Mouse (Mus musculus): ENCODE measurements around the gene Bpi. TPM values are rescaled to one million over a fixed set of nuclear protein-coding genes. Genes with fewer than 3 reads are reported as not detected.

Gene Bpi
- total and polyA plus RNA-seq, 3 experiments: 0.17 to 0.81 (median 0.51) TPM

DNA sequence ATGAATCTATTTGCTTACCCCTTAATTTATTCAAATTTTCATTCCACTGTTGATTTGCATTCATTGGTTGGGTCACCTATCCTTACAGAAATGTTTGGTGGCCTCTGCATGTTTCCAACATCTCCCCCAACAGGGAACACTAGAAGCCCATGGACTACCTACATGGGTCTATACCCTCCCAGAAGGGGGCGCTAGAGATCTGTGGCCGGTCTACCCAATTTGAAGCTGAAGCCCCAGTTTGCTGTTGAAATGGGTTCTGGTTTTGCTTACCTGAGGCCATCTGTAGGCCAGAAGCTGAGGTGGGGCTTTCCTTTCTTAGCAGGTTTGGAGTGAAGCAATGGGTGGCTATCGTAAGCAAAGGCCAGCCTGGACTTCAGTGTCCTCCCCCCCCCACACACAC is 17.5 kb downstream of the Bpi start:
- H3K36me3 ChIP-seq (replicated peaks in 1 of 2; ENCODE audit: control insufficient read depth in 1 of 2, insufficient read depth in 1 of 2, low read length in 1 of 2): no peaks in the 10 kb centered on the region
- H3K27ac ChIP-seq (ENCODE audit: insufficient read depth, low read depth): no peak overlapping the region
- dilution Hi-C loops (cut with MboI; ENCODE audit: extremely low pct_ligation_motif_present, extremely low pct_unique_long_range_greater_than_20kb, low sequenced_read_pairs): no loop called here
- no peak overlapping the region for H3K4me3 ChIP-seq (replicated peaks in 1 of 3; ENCODE audit: low read depth in 2 of 3, low read length in 2 of 3, poor library complexity in 1 of 3)
- TF ChIP-seq TBP (conservative IDR thresholded peaks at IDR 0.05; ENCODE audit: low read depth, low read length) (no peak), HCFC1 (IDR thresholded peaks at IDR 0.05; ENCODE audit: low read depth, low read length) (no peak), NELFE (IDR thresholded peaks at IDR 0.05; ENCODE audit: low read depth, low read length) (no peak), MEF2A (IDR thresholded peaks at IDR 0.05; ENCODE audit: borderline replicate concordance, low read depth, low read length) (no peak), KAT2A (IDR thresholded peaks at IDR 0.05; ENCODE audit: insufficient replicate concordance, low read length) (no peak), TCF12 (IDR thresholded peaks at IDR 0.05; ENCODE audit: low read depth, low read length) (no peak), RCOR1 (conservative IDR thresholded peaks at IDR 0.05; ENCODE audit: low read depth, low read length) (no peak), JUND (conservative IDR thresholded peaks at IDR 0.05; ENCODE audit: low read depth, low read length) (no peak), CTCF (conservative IDR thresholded peaks at IDR 0.05 in 1 of 2, IDR thresholded peaks at IDR 0.05 in 1 of 2; ENCODE audit: low read depth in 2 of 2, low read length in 2 of 2) (peak in 1 of 2 experiments; percentile 44; a peak in 2 of 4 replicates)
- in situ Hi-C loops (cut with MboI; ENCODE audit: low pct_ligation_motif_present, low pct_unique_long_range_greater_than_20kb, low sequenced_read_pairs): no loop called here
- H3K79me2 ChIP-seq (replicated peaks; ENCODE audit: control insufficient read depth, extremely low read depth, insufficient read depth, poor library complexity, severe bottlenecking): no peaks in the 10 kb centered on the region
- peaks cover 5% of the 10 kb centered on the region for H3K27me3 ChIP-seq (replicated peaks)
- H3K9me3 ChIP-seq (replicated peaks; ENCODE audit: low read length): no peaks in the 10 kb centered on the region
- H3K9ac ChIP-seq (ENCODE audit: insufficient read depth, low read depth): no peak overlapping the region
- DNase-seq (ENCODE audit: extremely low read depth): no peak
- H3K4me2 ChIP-seq (ENCODE audit: insufficient read depth, low read depth, poor library complexity, severe bottlenecking): no peak overlapping the region
- H3K4me1 ChIP-seq (ENCODE audit: control insufficient read depth in 1 of 2, insufficient read depth in 2 of 2): peaks cover 0 to 22% of the 10 kb centered on the region in 2 experiments; a peak in 2 of 4 replicates

DNA sequence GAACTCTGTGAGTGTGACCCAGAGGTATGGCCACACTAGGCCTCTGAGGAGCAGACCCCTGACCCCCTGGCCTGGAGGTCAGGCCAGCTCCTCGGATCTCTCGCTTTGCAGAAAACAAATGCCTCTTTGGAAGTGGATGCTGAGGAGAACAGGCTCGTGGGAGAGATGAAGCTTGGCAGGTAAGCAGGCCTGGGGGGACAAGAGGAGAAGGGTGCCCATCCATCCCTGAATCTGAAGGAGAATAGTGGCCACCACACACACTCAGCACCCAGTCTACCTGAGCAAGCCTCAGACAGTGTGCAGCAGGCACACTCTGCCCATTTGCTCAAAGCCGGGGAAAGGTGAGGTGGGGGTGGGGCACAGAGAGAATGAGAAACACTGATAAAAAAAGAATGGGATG is 17.9 kb downstream of the Bpi start:
- Histone ChIP-seq H3K27me3 (replicated peaks) (peaks cover 2% of the 10 kb centered on the region), H3K4me2 (ENCODE audit: insufficient read depth, low read depth, poor library complexity, severe bottlenecking) (no peak overlapping the region), H3K4me3 (replicated peaks in 1 of 3; ENCODE audit: low read depth in 2 of 3, low read length in 2 of 3, poor library complexity in 1 of 3) (no peak overlapping the region), H3K9me3 (replicated peaks; ENCODE audit: low read length) (no peaks in the 10 kb centered on the region), H3K27ac (ENCODE audit: insufficient read depth, low read depth) (no peak overlapping the region), H3K36me3 (replicated peaks in 1 of 2; ENCODE audit: control insufficient read depth in 1 of 2, insufficient read depth in 1 of 2, low read length in 1 of 2) (no peaks in the 10 kb centered on the region), H3K4me1 (ENCODE audit: control insufficient read depth in 1 of 2, insufficient read depth in 2 of 2) (peaks cover 0 to 22% of the 10 kb centered on the region in 2 experiments; a peak in 2 of 4 replicates), H3K9ac (ENCODE audit: insufficient read depth, low read depth) (no peak overlapping the region), H3K79me2 (replicated peaks; ENCODE audit: control insufficient read depth, extremely low read depth, insufficient read depth, poor library complexity, severe bottlenecking) (no peaks in the 10 kb centered on the region)
- DNase-seq (ENCODE audit: extremely low read depth): no peak
- TF ChIP-seq SMC3 (IDR thresholded peaks at IDR 0.05; ENCODE audit: low read depth, low read length) (no peak), USF2 (conservative IDR thresholded peaks at IDR 0.05; ENCODE audit: low read depth, low read length) (no peak), CHD1 (IDR thresholded peaks at IDR 0.05; ENCODE audit: low read depth, low read length) (no peak), HCFC1 (IDR thresholded peaks at IDR 0.05; ENCODE audit: low read depth, low read length) (no peak), CTCF (conservative IDR thresholded peaks at IDR 0.05 in 1 of 2, IDR thresholded peaks at IDR 0.05 in 1 of 2; ENCODE audit: low read depth in 2 of 2, low read length in 2 of 2) (no peak), KAT2A (IDR thresholded peaks at IDR 0.05; ENCODE audit: insufficient replicate concordance, low read length) (no peak), RAD21 (IDR thresholded peaks at IDR 0.05; ENCODE audit: low read depth, low read length) (no peak), TCF12 (IDR thresholded peaks at IDR 0.05; ENCODE audit: low read depth, low read length) (no peak), ZC3H11A (IDR thresholded peaks at IDR 0.05; ENCODE audit: low read depth, low read length) (no peak), MAX (IDR thresholded peaks at IDR 0.05; ENCODE audit: low read length) (no peak), NRF1 (IDR thresholded peaks at IDR 0.05; ENCODE audit: low read depth, low read length) (no peak), ZKSCAN1 (IDR thresholded peaks at IDR 0.05; ENCODE audit: borderline replicate concordance, low read depth, low read length) (no peak), EP300 (IDR thresholded peaks at IDR 0.05; ENCODE audit: low read length) (no peak)
- dilution Hi-C loops (cut with MboI; ENCODE audit: extremely low pct_ligation_motif_present, extremely low pct_unique_long_range_greater_than_20kb, low sequenced_read_pairs): no loop called here
- in situ Hi-C loops (cut with MboI; ENCODE audit: low pct_ligation_motif_present, low pct_unique_long_range_greater_than_20kb, low sequenced_read_pairs): no loop called here

All from CH12.LX (cell line).